Mouse (Mus musculus) testis, adult 2 months (tissue): Measurements from ENCODE around the gene Rcl1. TPM values are rescaled to one million over a fixed set of nuclear protein-coding genes. Genes with fewer than 3 reads are reported as not detected.

Experiments used
- H3K27ac ChIP-seq: fragments of 200-500 bp; 2 replicates; pipeline ENCODE4 v1.5.1; 2012; ENCODE audit warnings: low read depth, low read length; ENCODE audit not compliant: control insufficient read depth, insufficient read depth
- H3K27me3 ChIP-seq: fragments of 200-500 bp; 2 replicates; pipeline ENCODE4 v1.6.1; 2012; ENCODE audit warnings: mild to moderate bottlenecking, low read length, moderate library complexity; ENCODE audit not compliant: control insufficient read depth, insufficient read depth
- H3K36me3 ChIP-seq: fragments of 200-500 bp; 2 replicates; pipeline ENCODE4 v1.6.1; 2012; ENCODE audit warnings: mild to moderate bottlenecking, low read length; ENCODE audit not compliant: control insufficient read depth, insufficient read depth
- H3K4me1 ChIP-seq: fragments of 200-500 bp; 2 replicates; pipeline ENCODE4 v1.6.1; 2012; ENCODE audit warnings: low read length; ENCODE audit not compliant: control insufficient read depth, insufficient read depth
- H3K4me3 ChIP-seq: fragments of 200-500 bp; 2 replicates; pipeline ENCODE4 v1.5.1; 2012; ENCODE audit warnings: low read depth, mild to moderate bottlenecking, low read length, moderate library complexity, mixed read lengths; ENCODE audit not compliant: control insufficient read depth
- CTCF ChIP-seq: fragments of 200-500 bp; IDR thresholded peaks from 2 replicates; pipeline ENCODE4 v1.5.1; 2012; ENCODE audit warnings: low read depth, mild to moderate bottlenecking, inconsistent platforms, low read length, moderate library complexity; ENCODE audit not compliant: control insufficient read depth, insufficient read depth, insufficient replicate concordance
- POLR2A ChIP-seq: fragments of 200-500 bp; IDR thresholded peaks from 2 replicates; pipeline ENCODE4 v1.6.1; 2012; ENCODE audit warnings: low read depth, mild to moderate bottlenecking, inconsistent platforms, low read length, moderate library complexity; ENCODE audit not compliant: control insufficient read depth
- polyA plus RNA-seq: library from polyadenylated mRNA; depleted of rRNA; stranded (reverse); fragments of >200 nt; gene quantifications from 2 replicates; pipeline ENCODE4 v1.2.3, GENCODE M21; 2012

Gene Rcl1
- polyA plus RNA-seq, 1 experiment: 5.8 TPM

GRCm38 (mm10) chr19:29092194-29092593 lies 9.0 kb upstream of the Rcl1 start:
- H3K36me3 ChIP-seq: no peaks in the 10 kb centered on the region
- TF ChIP-seq POLR2A (no peak), CTCF (no peak)
- no peaks in the 10 kb centered on the region for H3K4me1 ChIP-seq
- H3K4me3 ChIP-seq: no peak overlapping the region
- H3K27ac ChIP-seq: no peak overlapping the region
- no peaks in the 10 kb centered on the region for H3K27me3 ChIP-seq

GRCm38 (mm10) chr19:29099106-29099505 lies 2.1 kb upstream of the Rcl1 start:
- Histone ChIP-seq H3K36me3 (no peaks in the 10 kb centered on the region), H3K27ac (no peak overlapping the region), H3K27me3 (no peaks in the 10 kb centered on the region), H3K4me3 (no peak overlapping the region), H3K4me1 (peaks cover 2% of the 10 kb centered on the region; the same call in 1 of the 2 replicates)
- TF ChIP-seq CTCF (no peak), POLR2A (no peak)

GRCm38 (mm10) chr19:29099596-29099995 lies 1.6 kb upstream of the Rcl1 start:
- H3K4me1 ChIP-seq: peaks cover 2% of the 10 kb centered on the region; the same call in 1 of the 2 replicates
- H3K36me3 ChIP-seq: no peaks in the 10 kb centered on the region
- no peak overlapping the region for H3K27ac ChIP-seq
- H3K4me3 ChIP-seq: no peak overlapping the region
- no peak for TF ChIP-seq CTCF
- TF ChIP-seq POLR2A: no peak
- no peaks in the 10 kb centered on the region for H3K27me3 ChIP-seq

- Histone ChIP-seq H3K27me3 (no peaks in the 10 kb centered on the region), H3K4me1 (peaks cover 2% of the 10 kb centered on the region; the same call in 1 of the 2 replicates), H3K36me3 (no peaks in the 10 kb centered on the region), H3K4me3 (peak overlapping the region; percentile 94; the same call in 1 of the 2 replicates), H3K27ac (no peak overlapping the region)
- TF ChIP-seq CTCF (no peak), POLR2A (no peak)
Observed at GRCm38 (mm10) chr19:29100261-29100660, 914 bp upstream of the Rcl1 start.

- peak overlapping the region; percentile 94 for H3K4me3 ChIP-seq
- no peak for TF ChIP-seq POLR2A
- TF ChIP-seq CTCF: no peak
- H3K36me3 ChIP-seq: no peaks in the 10 kb centered on the region
- peaks cover 2% of the 10 kb centered on the region; the same call in 1 of the 2 replicates for H3K4me1 ChIP-seq
- H3K27me3 ChIP-seq: no peaks in the 10 kb centered on the region
- no peak overlapping the region; the same call in 1 of the 2 replicates for H3K27ac ChIP-seq
Observed at GRCm38 (mm10) chr19:29101591-29101990, 416 bp downstream of the Rcl1 start.

DNA sequence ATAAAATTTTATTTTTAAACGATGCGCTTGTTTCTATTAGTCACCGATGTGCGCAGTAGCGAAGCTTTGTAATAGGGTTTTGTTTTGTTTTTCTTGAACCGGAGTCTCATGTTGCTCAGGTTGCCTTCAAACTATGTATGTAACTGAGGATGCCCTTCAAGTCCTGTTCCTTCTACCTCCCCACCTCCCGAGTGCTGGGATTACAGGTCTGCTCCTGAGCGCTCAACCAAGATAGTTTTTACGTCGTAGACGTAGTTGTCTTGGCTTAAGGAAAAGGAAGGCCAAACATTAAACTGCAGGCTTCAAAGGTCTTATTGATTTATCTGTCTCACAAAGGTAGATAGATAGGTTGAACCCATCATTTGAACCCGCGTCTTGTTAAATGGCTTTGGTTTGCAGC lies 923 bp downstream of the Rcl1 start:
- Histone ChIP-seq H3K36me3 (no peaks in the 10 kb centered on the region), H3K27me3 (no peaks in the 10 kb centered on the region), H3K27ac (no peak overlapping the region), H3K4me3 (peak overlapping the region; percentile 31; the same call in 1 of the 2 replicates), H3K4me1 (peaks cover 2% of the 10 kb centered on the region; the same call in 1 of the 2 replicates)
- TF ChIP-seq CTCF: no peak
- TF ChIP-seq POLR2A: no peak

GRCm38 (mm10) chr19:29105816-29106215 lies 4.6 kb downstream of the Rcl1 start:
- Histone ChIP-seq H3K4me3 (no peak overlapping the region), H3K36me3 (no peaks in the 10 kb centered on the region), H3K4me1 (no peaks in the 10 kb centered on the region), H3K27me3 (no peaks in the 10 kb centered on the region), H3K27ac (no peak overlapping the region)
- TF ChIP-seq POLR2A (no peak), CTCF (no peak)

GRCm38 (mm10) chr19:29106261-29106660 lies 5.1 kb downstream of the Rcl1 start:
- Histone ChIP-seq H3K4me1 (no peaks in the 10 kb centered on the region), H3K27ac (no peak overlapping the region), H3K4me3 (no peak overlapping the region), H3K36me3 (no peaks in the 10 kb centered on the region), H3K27me3 (no peaks in the 10 kb centered on the region)
- TF ChIP-seq POLR2A (no peak), CTCF (no peak)
